Mouse (Mus musculus): ENCODE data around the gene Onecut3. TPM values are rescaled to one million over a fixed set of nuclear protein-coding genes. Genes with fewer than 3 reads are reported as not detected.
A peak's percentile ranks its signal among the peaks of the same experiment; 100 is the strongest.

Gene Onecut3
- polyA plus RNA-seq, 2 experiments from 2014 or later, result not detected

- ATAC-seq, result no peak
Observed at GRCm38 (mm10) chr10:80557346-80557965, 62.8 kb downstream of the Onecut3 start.

- no peak for ATAC-seq
Observed at GRCm38 (mm10) chr10:80559431-80559830, 64.8 kb downstream of the Onecut3 start.

GRCm38 (mm10) chr10:80560621-80561020, 66.0 kb downstream of the Onecut3 start:
- no peak for ATAC-seq

GRCm38 (mm10) chr10:80561116-80561944, 66.7 kb downstream of the Onecut3 start, which contains the start of gene Rexo1:
Gene Rexo1 (minus strand): TSS chr10:80561560.
- peak; percentile 92 for ATAC-seq

- peak; percentile 56 for ATAC-seq
Observed at GRCm38 (mm10) chr10:80566375-80567092, 71.9 kb downstream of the Onecut3 start.

Other genes starting within 250 kb of the Onecut3 start
- 100 to 1,000 TPM; 231 to 237 TPM for gene Ndufs7, start 245.7 kb upstream of the Onecut3 start, polyA plus RNA-seq (2017; shearing (Covaris generic))
- gene Gamt, start 233.8 kb upstream of the Onecut3 start, polyA plus RNA-seq (2017; shearing (Covaris generic)), result under 1 TPM in 1 of 2 experiments, not detected in 1; 0.47 TPM
- gene Dazap1, start 233.3 kb upstream of the Onecut3 start, polyA plus RNA-seq (2017; shearing (Covaris generic)), result 10 to 100 TPM; 10.4 to 14.7 TPM
- 1,000 to 10,000 TPM; 1,622 to 1,794 TPM for gene Rps15, start 202.4 kb upstream of the Onecut3 start, polyA plus RNA-seq (2017; shearing (Covaris generic))
- under 1 TPM in 1 of 2 experiments, not detected in 1; 0.16 TPM for gene Apc2, start 198.9 kb upstream of the Onecut3 start, polyA plus RNA-seq (2017; shearing (Covaris generic))
- 10 to 100 TPM; 47.1 to 59.9 TPM for gene 2310011J03Rik, start 174.3 kb upstream of the Onecut3 start, polyA plus RNA-seq (2017; shearing (Covaris generic))
- gene Pcsk4, start 165.3 kb upstream of the Onecut3 start, polyA plus RNA-seq (2017; shearing (Covaris generic)), result 10 to 100 TPM; 11.9 to 12.3 TPM
- gene Reep6, start 164.9 kb upstream of the Onecut3 start, polyA plus RNA-seq (2017; shearing (Covaris generic)), result under 1 TPM in 1 of 2 experiments, not detected in 1; 0.51 TPM
- not detected for gene Adamtsl5, start 146.4 kb upstream of the Onecut3 start, polyA plus RNA-seq (2017; shearing (Covaris generic))
- gene Plk5, start 138.4 kb upstream of the Onecut3 start, polyA plus RNA-seq (2017; shearing (Covaris generic)), result not detected
- gene Mex3d, start 107.2 kb upstream of the Onecut3 start, polyA plus RNA-seq (2017; shearing (Covaris generic)), result 1 to 10 TPM in 1 of 2 experiments, not detected in 1; 1.3 TPM
- 10 to 100 TPM; 26.7 to 27.2 TPM for gene Mbd3, start 95.3 kb upstream of the Onecut3 start, polyA plus RNA-seq (2017; shearing (Covaris generic))
- 100 to 1,000 TPM; 268 to 337 TPM for gene Uqcr11, start 88.0 kb upstream of the Onecut3 start, polyA plus RNA-seq (2017; shearing (Covaris generic))
- 1 to 10 TPM; 7.5 to 8.5 TPM for gene Tcf3, start 61.2 kb upstream of the Onecut3 start, polyA plus RNA-seq (2017; shearing (Covaris generic))
- not detected for gene Atp8b3, start 44.3 kb downstream of the Onecut3 start, polyA plus RNA-seq (2017; shearing (Covaris generic))
- gene Rexo1, start 66.7 kb downstream of the Onecut3 start, polyA plus RNA-seq (2017; shearing (Covaris generic)), result 10 to 100 TPM; 13.6 to 16.4 TPM
- gene Klf16, start 82.5 kb downstream of the Onecut3 start, polyA plus RNA-seq (2017; shearing (Covaris generic)), result 1 to 10 TPM; 7.2 to 10.0 TPM
- 1 to 10 TPM; 2.3 to 9.7 TPM for gene Abhd17a, start 95.5 kb downstream of the Onecut3 start, polyA plus RNA-seq (2017; shearing (Covaris generic))
- gene Scamp4, start 108.0 kb downstream of the Onecut3 start, polyA plus RNA-seq (2017; shearing (Covaris generic)), result 100 to 1,000 TPM in 1 of 2 experiments, 10 to 100 TPM in 1; 98.1 to 145 TPM
- gene Adat3, start 108.0 kb downstream of the Onecut3 start, polyA plus RNA-seq (2017; shearing (Covaris generic)), result 1 to 10 TPM; 1.7 to 3.6 TPM
- gene Gm49322, start 111.2 kb downstream of the Onecut3 start, polyA plus RNA-seq (2017; shearing (Covaris generic)), result 10 to 100 TPM; 11.1 to 13.6 TPM
- gene Csnk1g2, start 128.0 kb downstream of the Onecut3 start, polyA plus RNA-seq (2017; shearing (Covaris generic)), result 10 to 100 TPM in 1 of 2 experiments, 1 to 10 TPM in 1; 6.9 to 12.8 TPM
- 1 to 10 TPM; 7.2 to 7.3 TPM for gene Btbd2, start 162.2 kb downstream of the Onecut3 start, polyA plus RNA-seq (2017; shearing (Covaris generic))
- 10 to 100 TPM; 37.3 to 51.7 TPM for gene Mknk2, start 183.3 kb downstream of the Onecut3 start, polyA plus RNA-seq (2017; shearing (Covaris generic))
- 100 to 1,000 TPM; 265 to 359 TPM for gene Mob3a, start 207.1 kb downstream of the Onecut3 start, polyA plus RNA-seq (2017; shearing (Covaris generic))
- 100 to 1,000 TPM in 1 of 2 experiments, 10 to 100 TPM in 1; 89.2 to 116 TPM for gene Izumo4, start 207.3 kb downstream of the Onecut3 start, polyA plus RNA-seq (2017; shearing (Covaris generic))
- 10 to 100 TPM; 26.7 to 29.1 TPM for gene Ap3d1, start 247.4 kb downstream of the Onecut3 start, polyA plus RNA-seq (2017; shearing (Covaris generic))

Measured in CD4-positive, CD25-positive, alpha-beta regulatory T cell, adult 4 months (primary cell).